Mouse (Mus musculus) left cerebral cortex, adult 2 months (tissue): Measurements from ENCODE around the gene Golga2. TPM values are rescaled to one million over a fixed set of nuclear protein-coding genes. Genes with fewer than 3 reads are reported as not detected.

ENCODE experiments used
- DNase-seq, 2 experiments: peaks; one replicate each; pipeline ENCODE4 v3.0.0; 2021 to 2022; ENCODE audit warnings: low spot score in 2 of 2, mixed read lengths in 1 of 2; ENCODE audit errors: extremely low spot score in 1 of 2
- H3K27ac ChIP-seq: fragments of 200-600 bp; 2 replicates; pipeline ENCODE4 v1.8.1; 2022
- H3K4me3 ChIP-seq: fragments of 200-600 bp; 2 replicates; pipeline ENCODE4 v1.8.1; 2022
- CTCF ChIP-seq: fragments of 200-600 bp; IDR thresholded peaks from 2 replicates; pipeline ENCODE4 v1.8.1; 2022; ENCODE audit warnings: antibody characterized with exemption, mild to moderate bottlenecking, moderate library complexity
- intact Hi-C: fragments of 180-260 bp; cut with DNase I; formaldehyde crosslinking; loops from one replicate; pipeline ENCODE4 v1.15.1; 2025
- long read RNA-seq, 2 experiments: library from polyadenylated mRNA; stranded (forward); transcript quantifications; one replicate each; pipeline ENCODE4 v2.0.0; 2021; ENCODE audit warnings: borderline mapping rate in 2 of 2
- total RNA-seq, 2 experiments: library from RNA; stranded (reverse); gene quantifications; 2 replicates each; pipeline ENCODE4 v1.2.3; 2021

Golga2 gene
- total RNA-seq, result 10 to 100 TPM; 83.2 to 86.4 TPM
- long read RNA-seq, experiment 1, full-length matches to known transcripts, result 81 of 135 reads
- long read RNA-seq, experiment 1, partial matches to known transcripts, result 11 of 135 reads
- long read RNA-seq, experiment 1, other reads (novel, unspliced or antisense), result 43 of 135 reads
- long read RNA-seq, experiment 2, full-length matches to known transcripts, result 57 of 118 reads
- long read RNA-seq, experiment 2, partial matches to known transcripts, result 9 of 118 reads
- long read RNA-seq, experiment 2, other reads (novel, unspliced or antisense), result 52 of 118 reads

- Histone ChIP-seq H3K4me3 (peak within 1 kb of the TSS; percentile 97), H3K27ac (peak within 1 kb of the TSS; percentile 95)
- DNase-seq, result peak in 1 of 2 experiments; percentile 22
- intact Hi-C loops, result loop anchor here (5.0 kb wide), 1 partner anchor 155 kb away; no protein-coding TSS in a partner anchor
- TF ChIP-seq CTCF, result no peak
Measured at GRCm38 (mm10) chr2:32287334-32287840, at the start of gene Golga2. Gene Golga2 (plus strand): TSS chr2:32287384.

- H3K4me3 ChIP-seq, result peak overlapping the region; percentile 82
- DNase-seq, result no peak
- TF ChIP-seq CTCF, result no peak
- no peak overlapping the region for H3K27ac ChIP-seq
- intact Hi-C loops, result loop anchor here (2.0 kb wide), 1 partner anchor 51 kb away; the partner anchor contains the start of gene Swi5
Measured at GRCm38 (mm10) chr2:32237571-32237970, 49.6 kb upstream of the Golga2 start.

- Histone ChIP-seq H3K27ac (no peak overlapping the region), H3K4me3 (no peak overlapping the region)
- intact Hi-C loops, result no loop called here
- no peak for DNase-seq
- no peak for TF ChIP-seq CTCF
Measured at GRCm38 (mm10) chr2:32238708-32239435, 48.3 kb upstream of the Golga2 start.

- no peak overlapping the region for H3K27ac ChIP-seq
- H3K4me3 ChIP-seq, result no peak overlapping the region
- no peak for DNase-seq
- no peak for TF ChIP-seq CTCF
- intact Hi-C loops, result no loop called here
Measured at GRCm38 (mm10) chr2:32240591-32240990, 46.6 kb upstream of the Golga2 start.

- intact Hi-C loops, result no loop called here
- no peak for TF ChIP-seq CTCF
- H3K4me3 ChIP-seq, result no peak overlapping the region
- no peak overlapping the region for H3K27ac ChIP-seq
- no peak for DNase-seq
Measured at GRCm38 (mm10) chr2:32242986-32243385, 44.2 kb upstream of the Golga2 start.

- intact Hi-C loops, result no loop called here
- DNase-seq, result no peak
- H3K4me3 ChIP-seq, result no peak overlapping the region
- no peak for TF ChIP-seq CTCF
- no peak overlapping the region for H3K27ac ChIP-seq
Measured at GRCm38 (mm10) chr2:32246741-32247140, 40.4 kb upstream of the Golga2 start.

- no peak for DNase-seq
- Histone ChIP-seq H3K4me3 (no peak overlapping the region), H3K27ac (no peak overlapping the region)
- no peak for TF ChIP-seq CTCF
- intact Hi-C loops, result no loop called here
Measured at GRCm38 (mm10) chr2:32248377-32249361, 38.5 kb upstream of the Golga2 start.

GRCm38 (mm10) chr2:32251791-32252527 lies 35.2 kb upstream of the Golga2 start:
- H3K27ac ChIP-seq, result no peak overlapping the region
- intact Hi-C loops, result no loop called here

GRCm38 (mm10) chr2:32252658-32253057 lies 34.5 kb upstream of the Golga2 start:
- intact Hi-C loops, result no loop called here
- Histone ChIP-seq H3K27ac (no peak overlapping the region), H3K4me3 (no peak overlapping the region)
- DNase-seq, result no peak
- TF ChIP-seq CTCF, result no peak

More at GRCm38 (mm10) chr2:32251791-32252527, 35.2 kb upstream of the Golga2 start:
- no peak for TF ChIP-seq CTCF
- H3K4me3 ChIP-seq, result no peak overlapping the region
- DNase-seq, result no peak

- Histone ChIP-seq H3K4me3 (no peak overlapping the region), H3K27ac (no peak overlapping the region)
- intact Hi-C loops, result no loop called here
- no peak for TF ChIP-seq CTCF
- no peak for DNase-seq
Measured at GRCm38 (mm10) chr2:32253352-32253751, 33.8 kb upstream of the Golga2 start.

- no peak overlapping the region for H3K4me3 ChIP-seq
- DNase-seq, result no peak
- no peak overlapping the region for H3K27ac ChIP-seq
- no peak for TF ChIP-seq CTCF
- intact Hi-C loops, result no loop called here
Measured at GRCm38 (mm10) chr2:32254563-32254962, 32.6 kb upstream of the Golga2 start.
